Mouse (Mus musculus) heart, embryonic 12.5 days (tissue): Measurements from ENCODE around the gene Clec2l. TPM values are rescaled to one million over a fixed set of nuclear protein-coding genes. Genes with fewer than 3 reads are reported as not detected.

Source experiments
- ATAC-seq: fragments of 200-750 bp; cut with Nextera tagmentation; 2 replicates; pipeline ENCODE4 v1.8.0; 2017; ENCODE audit warnings: moderate TSS enrichment, moderate library complexity; ENCODE audit not compliant: insufficient number of reproducible peaks, low FRiP score
- H3K27ac ChIP-seq: fragments of 300-500 bp; sonication (generic); 2 replicates; pipeline ENCODE4 v1.5.1; 2016; ENCODE audit warnings: mild to moderate bottlenecking, moderate library complexity; ENCODE audit not compliant: poor library complexity, severe bottlenecking
- H3K27me3 ChIP-seq: fragments of 300-500 bp; sonication (generic); replicated peaks from 2 replicates; pipeline ENCODE4 v1.6.1; 2016; ENCODE audit warnings: mild to moderate bottlenecking, moderate library complexity
- H3K36me3 ChIP-seq: fragments of 300-500 bp; sonication (generic); 2 replicates; pipeline ENCODE4 v1.6.1; 2016; ENCODE audit warnings: mild to moderate bottlenecking, moderate library complexity
- H3K4me1 ChIP-seq: fragments of 300-500 bp; sonication (generic); replicated peaks from 2 replicates; pipeline ENCODE4 v1.6.1; 2016; ENCODE audit warnings: mild to moderate bottlenecking
- H3K4me2 ChIP-seq: fragments of 300-500 bp; sonication (generic); 2 replicates; pipeline ENCODE4 v1.6.1; 2016; ENCODE audit warnings: mild to moderate bottlenecking, moderate library complexity
- H3K4me3 ChIP-seq: fragments of 300-500 bp; sonication (generic); 2 replicates; pipeline ENCODE4 v1.5.1; 2016; ENCODE audit warnings: mild to moderate bottlenecking
- H3K9ac ChIP-seq: fragments of 300-500 bp; sonication (generic); 2 replicates; pipeline ENCODE4 v1.6.1; 2016; ENCODE audit warnings: mild to moderate bottlenecking, moderate library complexity
- H3K9me3 ChIP-seq: fragments of 300-500 bp; sonication (generic); replicated peaks from 2 replicates; pipeline ENCODE4 v1.6.1; 2016; ENCODE audit warnings: mild to moderate bottlenecking, moderate library complexity
- WGBS: fragments of 180-500 bp; shearing (Covaris S2); methylation state at CpG from one replicate; pipeline ENCODE4 v1.1.7; 2016; 5-methylcytosine and 5-hydroxymethylcytosine counted together
- polyA plus RNA-seq: library from polyadenylated mRNA; unstranded; fragments of >200 nt; fragmentation: Nextera tagmentation; extraction: Ambion mirVana; gene quantifications from 2 replicates; pipeline ENCODE4 v1.2.1, GENCODE M21; 2016

Clec2l gene
- polyA plus RNA-seq, 1 experiment from 2014 or later: 1.3 TPM

- H3K4me1 ChIP-seq: peaks cover 5% of the 10 kb centered on the region
- 79% methylated on average over 7 of the region's 7 CpGs for WGBS
- H3K36me3 ChIP-seq: no peaks in the 10 kb centered on the region
- no peak overlapping the region for H3K27ac ChIP-seq
- no peaks in the 10 kb centered on the region for H3K9me3 ChIP-seq
- peaks cover 7% of the 10 kb centered on the region; the same call in 1 of the 2 replicates for H3K27me3 ChIP-seq
- H3K4me2 ChIP-seq: no peak overlapping the region
- H3K4me3 ChIP-seq: no peak overlapping the region
- ATAC-seq: no peak
- H3K9ac ChIP-seq: no peak overlapping the region
Observed at GRCm38 (mm10) chr6:38671270-38671669, 8.4 kb downstream of the Clec2l start.

- no peak for ATAC-seq
- WGBS: 78% methylated on average over 3 of the region's 3 CpGs
- H3K4me1 ChIP-seq: peaks cover 12% of the 10 kb centered on the region
- H3K27me3 ChIP-seq: peaks cover 7% of the 10 kb centered on the region; the same call in 1 of the 2 replicates
- no peak overlapping the region for H3K4me2 ChIP-seq
- no peaks in the 10 kb centered on the region for H3K36me3 ChIP-seq
- no peak overlapping the region for H3K27ac ChIP-seq
- H3K9me3 ChIP-seq: no peaks in the 10 kb centered on the region
- H3K9ac ChIP-seq: no peak overlapping the region
- no peak overlapping the region for H3K4me3 ChIP-seq
Observed at GRCm38 (mm10) chr6:38672011-38672410, 9.1 kb downstream of the Clec2l start.

- H3K4me1 ChIP-seq: peaks cover 12% of the 10 kb centered on the region
- ATAC-seq: no peak
- WGBS: 36% methylated on average over 6 of the region's 6 CpGs
- no peaks in the 10 kb centered on the region for H3K36me3 ChIP-seq
- H3K4me3 ChIP-seq: no peak overlapping the region
- no peak overlapping the region for H3K27ac ChIP-seq
- peaks cover 4% of the 10 kb centered on the region for H3K27me3 ChIP-seq
- H3K9me3 ChIP-seq: no peaks in the 10 kb centered on the region
- H3K4me2 ChIP-seq: peak overlapping the region; percentile 36
- H3K9ac ChIP-seq: no peak overlapping the region
Observed at GRCm38 (mm10) chr6:38676217-38676616, 13.3 kb downstream of the Clec2l start.

- Histone ChIP-seq H3K4me1 (peaks cover 12% of the 10 kb centered on the region), H3K9me3 (no peaks in the 10 kb centered on the region), H3K4me2 (peak overlapping the region; percentile 36), H3K27ac (no peak overlapping the region), H3K4me3 (no peak overlapping the region), H3K9ac (no peak overlapping the region), H3K36me3 (no peaks in the 10 kb centered on the region), H3K27me3 (peaks cover 4% of the 10 kb centered on the region)
- no peak for ATAC-seq
- 66% methylated on average over 14 of the region's 14 CpGs for WGBS
Observed at GRCm38 (mm10) chr6:38676723-38677122, 13.9 kb downstream of the Clec2l start.

- no peak for ATAC-seq
- Histone ChIP-seq H3K4me3 (no peak overlapping the region), H3K36me3 (no peaks in the 10 kb centered on the region), H3K9ac (no peak overlapping the region), H3K4me2 (no peak overlapping the region), H3K9me3 (no peaks in the 10 kb centered on the region; the same call in 1 of the 2 replicates), H3K4me1 (peaks cover 12% of the 10 kb centered on the region), H3K27ac (no peak overlapping the region), H3K27me3 (peaks cover 4% of the 10 kb centered on the region)
- WGBS: 69% methylated on average over 9 of the region's 9 CpGs
Observed at GRCm38 (mm10) chr6:38677629-38678028, 14.8 kb downstream of the Clec2l start.

GRCm38 (mm10) chr6:38682532-38682931 lies 19.7 kb downstream of the Clec2l start:
- Histone ChIP-seq H3K9me3 (no peaks in the 10 kb centered on the region; the same call in 1 of the 2 replicates), H3K27me3 (no peaks in the 10 kb centered on the region; the same call in none of the 2 replicates), H3K36me3 (peaks cover 12% of the 10 kb centered on the region), H3K4me2 (no peak overlapping the region), H3K27ac (no peak overlapping the region), H3K4me1 (no peaks in the 10 kb centered on the region), H3K9ac (no peak overlapping the region), H3K4me3 (no peak overlapping the region)
- no peak for ATAC-seq
- 60% methylated on average over 2 of the region's 2 CpGs for WGBS

- no peak for ATAC-seq
- Histone ChIP-seq H3K27ac (no peak overlapping the region), H3K36me3 (peaks cover 18% of the 10 kb centered on the region), H3K9ac (no peak overlapping the region), H3K27me3 (no peaks in the 10 kb centered on the region), H3K4me3 (no peak overlapping the region), H3K4me2 (no peak overlapping the region), H3K9me3 (no peaks in the 10 kb centered on the region; the same call in 1 of the 2 replicates), H3K4me1 (peaks cover 6% of the 10 kb centered on the region; the same call in 1 of the 2 replicates)
- WGBS: 67% methylated on average over 11 of the region's 11 CpGs
Observed at GRCm38 (mm10) chr6:38687216-38687615, 24.3 kb downstream of the Clec2l start.

GRCm38 (mm10) chr6:38688841-38689240 lies 26.0 kb downstream of the Clec2l start:
- Histone ChIP-seq H3K36me3 (peaks cover 27% of the 10 kb centered on the region), H3K27me3 (no peaks in the 10 kb centered on the region), H3K27ac (no peak overlapping the region), H3K9me3 (no peaks in the 10 kb centered on the region; the same call in 1 of the 2 replicates), H3K9ac (no peak overlapping the region), H3K4me2 (no peak overlapping the region), H3K4me1 (peaks cover 7% of the 10 kb centered on the region; the same call in 1 of the 2 replicates), H3K4me3 (no peak overlapping the region)
- no peak for ATAC-seq
- WGBS: 91% methylated on average over 10 of the region's 10 CpGs

- 83% methylated on average over 4 of the region's 4 CpGs for whole genome bisulfite sequencing
- Histone ChIP-seq H3K9me3 (no peaks in the 10 kb centered on the region), H3K27me3 (no peaks in the 10 kb centered on the region), H3K4me3 (no peak overlapping the region), H3K36me3 (peaks cover 36% of the 10 kb centered on the region), H3K4me2 (no peak overlapping the region), H3K27ac (no peak overlapping the region), H3K4me1 (peaks cover 7% of the 10 kb centered on the region; the same call in 1 of the 2 replicates), H3K9ac (no peak overlapping the region)
- no peak for ATAC-seq
Observed at GRCm38 (mm10) chr6:38690615-38691014, 27.7 kb downstream of the Clec2l start.

- no peaks in the 10 kb centered on the region for H3K9me3 ChIP-seq
- no peak overlapping the region for H3K4me3 ChIP-seq
- H3K4me2 ChIP-seq: no peak overlapping the region
- H3K27me3 ChIP-seq: no peaks in the 10 kb centered on the region
- 94% methylated on average over 5 of the region's 5 CpGs for WGBS
- H3K27ac ChIP-seq: no peak overlapping the region
- peaks cover 37% of the 10 kb centered on the region for H3K36me3 ChIP-seq
- H3K9ac ChIP-seq: no peak overlapping the region
- no peak for ATAC-seq
- H3K4me1 ChIP-seq: peaks cover 7% of the 10 kb centered on the region; the same call in 1 of the 2 replicates
Observed at GRCm38 (mm10) chr6:38691052-38691451, 28.2 kb downstream of the Clec2l start.

GRCm38 (mm10) chr6:38692556-38692955 lies 29.7 kb downstream of the Clec2l start:
- Histone ChIP-seq H3K27me3 (no peaks in the 10 kb centered on the region), H3K4me2 (no peak overlapping the region), H3K9me3 (no peaks in the 10 kb centered on the region), H3K4me1 (peaks cover 7% of the 10 kb centered on the region; the same call in 1 of the 2 replicates), H3K4me3 (no peak overlapping the region), H3K9ac (no peak overlapping the region), H3K36me3 (peaks cover 36% of the 10 kb centered on the region), H3K27ac (no peak overlapping the region)
- 85% methylated on average over 6 of the region's 6 CpGs for WGBS
- ATAC-seq: no peak
